Mouse (Mus musculus): ENCODE results near the gene Lmo7. TPM values are rescaled to one million over a fixed set of nuclear protein-coding genes. Genes with fewer than 3 reads are reported as not detected.

Gene Lmo7
- polyA plus RNA-seq, 1 experiment from 2014 or later = 3.2 TPM

- peak; percentile 50 for DNase-seq (ENCODE audit: low spot score)
These were observed 213.2 kb downstream of the Lmo7 start for GRCm38 (mm10) chr14:101942971-101943370.

- DNase-seq (ENCODE audit: low spot score) = peak; percentile 30
These were observed 217.2 kb downstream of the Lmo7 start for GRCm38 (mm10) chr14:101946711-101947516.

GRCm38 (mm10) chr14:101949114-101949513 is 219.4 kb downstream of the Lmo7 start:
- peak; percentile 51 for DNase-seq (ENCODE audit: low spot score)

GRCm38 (mm10) chr14:101951107-101951506 is 221.3 kb downstream of the Lmo7 start:
- no peak for DNase-seq (ENCODE audit: low spot score)

GRCm38 (mm10) chr14:101953793-101954468 is 224.2 kb downstream of the Lmo7 start:
- DNase-seq (ENCODE audit: low spot score) = no peak

- DNase-seq (ENCODE audit: low spot score) = no peak
These were observed 234.6 kb downstream of the Lmo7 start for GRCm38 (mm10) chr14:101964381-101964780.

GRCm38 (mm10) chr14:101964956-101965355 is 235.2 kb downstream of the Lmo7 start:
- no peak for DNase-seq (ENCODE audit: low spot score)

GRCm38 (mm10) chr14:101972764-101973163 is 243.0 kb downstream of the Lmo7 start:
- no peak for DNase-seq (ENCODE audit: low spot score)

GRCm38 (mm10) chr14:101973171-101973570 is 243.4 kb downstream of the Lmo7 start:
- DNase-seq (ENCODE audit: low spot score) = no peak

- DNase-seq (ENCODE audit: low spot score) = no peak
These were observed 246.4 kb downstream of the Lmo7 start for GRCm38 (mm10) chr14:101976021-101976685.

Other genes with a start within 250 kb of the Lmo7 start
- gene Tbc1d4, start 120.8 kb upstream of the Lmo7 start, polyA plus RNA-seq (2015; fragmentation: Nextera tagmentation; extraction: Ambion mirVana) = 14.8 and 15.0 TPM in 2 replicates
- 111 and 125 TPM in 2 replicates for gene Commd6, start 89.3 kb upstream of the Lmo7 start, polyA plus RNA-seq (2015; fragmentation: Nextera tagmentation; extraction: Ambion mirVana)
- gene Uchl3, start 76.0 kb upstream of the Lmo7 start, polyA plus RNA-seq (2015; fragmentation: Nextera tagmentation; extraction: Ambion mirVana) = 203 and 219 TPM in 2 replicates
- 0.68 and 1.6 TPM in 2 replicates for gene Gm9922, start 143 bp upstream of the Lmo7 start, polyA plus RNA-seq (2015; fragmentation: Nextera tagmentation; extraction: Ambion mirVana)

All from thymus, postnatal 0 days (tissue).